Mouse (Mus musculus): ENCODE measurements around the gene Plekhj1. TPM values are rescaled to one million over a fixed set of nuclear protein-coding genes. Genes with fewer than 3 reads are reported as not detected.

Gene Plekhj1
- polyA plus RNA-seq, 1 experiment from 2014 or later = 184 TPM

- no peak overlapping the region for H3K27ac ChIP-seq (replicated peaks)
- no peaks in the 10 kb centered on the region for H3K27me3 ChIP-seq (ENCODE audit: low read depth, poor library complexity, severe bottlenecking)
- H3K9me3 ChIP-seq (replicated peaks) = no peaks in the 10 kb centered on the region
- peaks cover 49% of the 10 kb centered on the region for H3K4me1 ChIP-seq
- 89% methylated on average over 7 of the region's 7 CpGs for WGBS
- H3K4me3 ChIP-seq = no peak overlapping the region
- 0 out of 2 replicates have a peak, but pooled peaks cover under 1% of the 10 kb centered on the region for H3K36me3 ChIP-seq
- DNase-seq (ENCODE audit: low spot score) = no peak
Observed at GRCm38 (mm10) chr10:80758651-80759050, 39.8 kb downstream of the Plekhj1 start.

- H3K27me3 ChIP-seq (ENCODE audit: low read depth, poor library complexity, severe bottlenecking) = no peaks in the 10 kb centered on the region
- DNase-seq (ENCODE audit: low spot score) = peak; percentile 50
- no peak overlapping the region for H3K27ac ChIP-seq (replicated peaks)
- no peaks in the 10 kb centered on the region for H3K36me3 ChIP-seq
- 0 out of 2 replicates have a peak overlapping the region, but pooled peaks have one; percentile 24 for H3K4me3 ChIP-seq
- no peaks in the 10 kb centered on the region for H3K9me3 ChIP-seq (replicated peaks)
- H3K4me1 ChIP-seq = peaks cover 49% of the 10 kb centered on the region
- WGBS = 41% methylated on average over 5 of the region's 5 CpGs
Observed at GRCm38 (mm10) chr10:80757717-80758116, 40.7 kb downstream of the Plekhj1 start.

GRCm38 (mm10) chr10:80756967-80757366, 41.5 kb downstream of the Plekhj1 start:
- Histone ChIP-seq H3K27ac (replicated peaks) (no peak overlapping the region), H3K4me1 (peaks cover 57% of the 10 kb centered on the region), H3K36me3 (no peaks in the 10 kb centered on the region)

GRCm38 (mm10) chr10:80756509-80756908, 41.9 kb downstream of the Plekhj1 start:
- no peak for DNase-seq (ENCODE audit: low spot score)
- Histone ChIP-seq H3K9me3 (replicated peaks) (no peaks in the 10 kb centered on the region), H3K27ac (replicated peaks) (peak overlapping the region; percentile 99; the same call in 1 of the 2 replicates), H3K4me3 (peak overlapping the region; percentile 98), H3K36me3 (no peaks in the 10 kb centered on the region), H3K27me3 (ENCODE audit: low read depth, poor library complexity, severe bottlenecking) (no peaks in the 10 kb centered on the region), H3K4me1 (peaks cover 58% of the 10 kb centered on the region)
- WGBS = 72% methylated on average over 2 of the region's 2 CpGs

More at GRCm38 (mm10) chr10:80756967-80757366, 41.5 kb downstream of the Plekhj1 start:
- 83% methylated on average over 4 of the region's 4 CpGs for WGBS
- H3K9me3 ChIP-seq (replicated peaks) = no peaks in the 10 kb centered on the region
- H3K27me3 ChIP-seq (ENCODE audit: low read depth, poor library complexity, severe bottlenecking) = no peaks in the 10 kb centered on the region
- H3K4me3 ChIP-seq = peak overlapping the region; percentile 98
- no peak for DNase-seq (ENCODE audit: low spot score)

GRCm38 (mm10) chr10:80756099-80756498, 42.3 kb downstream of the Plekhj1 start:
- DNase-seq (ENCODE audit: low spot score) = no peak
- H3K36me3 ChIP-seq = no peaks in the 10 kb centered on the region
- no peaks in the 10 kb centered on the region for H3K27me3 ChIP-seq (ENCODE audit: low read depth, poor library complexity, severe bottlenecking)
- WGBS = 39% methylated on average over 3 of the region's 3 CpGs
- peak overlapping the region; percentile 98 for H3K4me3 ChIP-seq
- no peaks in the 10 kb centered on the region for H3K9me3 ChIP-seq (replicated peaks)
- peaks cover 59% of the 10 kb centered on the region for H3K4me1 ChIP-seq
- H3K27ac ChIP-seq (replicated peaks) = peak overlapping the region; percentile 99

GRCm38 (mm10) chr10:80755291-80756015, 43.0 kb downstream of the Plekhj1 start:
- Histone ChIP-seq H3K36me3 (no peaks in the 10 kb centered on the region), H3K27ac (replicated peaks) (peak overlapping the region; percentile 99), H3K4me3 (peak overlapping the region; percentile 98), H3K4me1 (peaks cover 59% of the 10 kb centered on the region), H3K27me3 (ENCODE audit: low read depth, poor library complexity, severe bottlenecking) (no peaks in the 10 kb centered on the region), H3K9me3 (replicated peaks) (no peaks in the 10 kb centered on the region)
- DNase-seq (ENCODE audit: low spot score) = no peak
- WGBS = under 1% methylated on average over 71 of the region's 75 CpGs

GRCm38 (mm10) chr10:80754594-80755290, 43.7 kb downstream of the Plekhj1 start, which contains the start of gene Dot1l:
TSS of gene Dot1l (plus strand) at chr10:80755206.
- no peaks in the 10 kb centered on the region for H3K27me3 ChIP-seq (ENCODE audit: low read depth, poor library complexity, severe bottlenecking)
- H3K27ac ChIP-seq (replicated peaks) = peak within 1 kb of the TSS; percentile 99
- H3K4me3 ChIP-seq = peak within 1 kb of the TSS; percentile 98
- H3K9me3 ChIP-seq (replicated peaks) = no peaks in the 10 kb centered on the region
- peaks cover 55% of the 10 kb centered on the region for H3K4me1 ChIP-seq
- peak; percentile 98 for DNase-seq (ENCODE audit: low spot score)
- under 1% methylated on average over 57 of the region's 57 CpGs for WGBS
- H3K36me3 ChIP-seq = no peaks in the 10 kb centered on the region

- Histone ChIP-seq H3K27ac (replicated peaks) (peak overlapping the region; percentile 57; the same call in 1 of the 2 replicates), H3K4me1 (peaks cover 36% of the 10 kb centered on the region), H3K27me3 (ENCODE audit: low read depth, poor library complexity, severe bottlenecking) (no peaks in the 10 kb centered on the region), H3K9me3 (replicated peaks) (no peaks in the 10 kb centered on the region), H3K36me3 (no peaks in the 10 kb centered on the region), H3K4me3 (peak overlapping the region; percentile 44)
- peak; percentile 87 for DNase-seq (ENCODE audit: low spot score)
- WGBS = 8% methylated on average over 6 of the region's 6 CpGs
Observed at GRCm38 (mm10) chr10:80752079-80752625, 46.3 kb downstream of the Plekhj1 start.

- Histone ChIP-seq H3K4me3 (peak overlapping the region; percentile 44), H3K27me3 (ENCODE audit: low read depth, poor library complexity, severe bottlenecking) (no peaks in the 10 kb centered on the region), H3K9me3 (replicated peaks) (no peaks in the 10 kb centered on the region), H3K4me1 (peaks cover 28% of the 10 kb centered on the region), H3K27ac (replicated peaks) (peak overlapping the region; percentile 57), H3K36me3 (no peaks in the 10 kb centered on the region)
- WGBS = 18% methylated on average over 16 of the region's 16 CpGs
- DNase-seq (ENCODE audit: low spot score) = no peak
Observed at GRCm38 (mm10) chr10:80751188-80751832, 47.1 kb downstream of the Plekhj1 start.

- 14% methylated on average over 6 of the region's 6 CpGs for WGBS
- Histone ChIP-seq H3K4me1 (peaks cover 18% of the 10 kb centered on the region), H3K36me3 (no peaks in the 10 kb centered on the region), H3K4me3 (no peak overlapping the region), H3K27me3 (ENCODE audit: low read depth, poor library complexity, severe bottlenecking) (no peaks in the 10 kb centered on the region), H3K9me3 (replicated peaks) (no peaks in the 10 kb centered on the region), H3K27ac (replicated peaks) (no peak overlapping the region)
- peak; percentile 47 for DNase-seq (ENCODE audit: low spot score)
Observed at GRCm38 (mm10) chr10:80748609-80749008, 49.8 kb downstream of the Plekhj1 start.

- Histone ChIP-seq H3K4me3 (no peak overlapping the region), H3K27me3 (ENCODE audit: low read depth, poor library complexity, severe bottlenecking) (no peaks in the 10 kb centered on the region), H3K36me3 (no peaks in the 10 kb centered on the region), H3K27ac (replicated peaks) (no peak overlapping the region), H3K9me3 (replicated peaks) (no peaks in the 10 kb centered on the region), H3K4me1 (peaks cover 21% of the 10 kb centered on the region)
- 28% methylated on average over 3 of the region's 3 CpGs for WGBS
- peak; percentile 74 for DNase-seq (ENCODE audit: low spot score)
Observed at GRCm38 (mm10) chr10:80747410-80747809, 51.0 kb downstream of the Plekhj1 start.

Data from midbrain, embryonic 10.5 days (tissue).